Mouse (Mus musculus) embryonic fibroblast, embryonic 13.5 days (primary cell): ENCODE data around the gene Bbx.

Experiments used
- CTCF ChIP-seq: IDR thresholded peaks from 2 replicates; pipeline ENCODE4 v1.5.1; 2011; ENCODE audit warnings: mild to moderate bottlenecking, control low read depth, low read length, moderate library complexity, borderline replicate concordance; ENCODE audit not compliant: insufficient read depth
- POLR2A ChIP-seq: IDR thresholded peaks from 2 replicates; pipeline ENCODE4 v1.6.1; 2011; ENCODE audit warnings: low read depth, mild to moderate bottlenecking, control low read depth, low read length, moderate library complexity

DNA sequence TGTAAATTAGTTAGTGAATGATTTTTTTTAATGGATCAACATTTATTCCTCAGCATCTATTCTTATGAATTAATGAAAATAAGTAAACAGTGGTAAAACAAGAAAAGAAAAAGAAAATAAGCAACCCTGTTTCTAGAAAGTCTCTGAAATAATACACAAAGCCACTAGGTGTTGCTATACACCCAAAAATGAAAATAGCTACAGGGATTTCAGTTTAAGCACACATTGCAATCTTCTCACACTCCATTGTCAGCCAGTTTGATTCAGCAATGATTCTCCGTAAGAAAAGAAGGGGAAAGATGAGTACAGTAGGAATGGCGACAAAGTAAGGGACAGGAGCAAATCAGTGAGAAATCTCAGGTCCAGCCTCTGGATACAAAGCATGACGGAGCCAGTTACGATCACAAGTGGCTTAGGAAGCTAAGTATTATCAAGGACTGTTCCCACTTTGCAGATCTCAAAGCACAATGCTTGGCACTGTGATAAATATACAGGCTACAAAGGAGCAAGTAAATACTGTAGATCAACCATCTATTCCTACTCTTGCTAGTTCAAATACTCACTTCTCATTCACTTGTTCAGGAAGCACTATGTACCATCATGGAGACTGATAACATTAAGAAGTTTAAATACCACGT is 177.5 kb downstream of the Bbx start:
- no peak for TF ChIP-seq CTCF
- no peak for TF ChIP-seq POLR2A
